8 mouse cellular contexts compared by ENCODE assay signal in genomic region chr15:81399297-81399637, GRCm38 (mm10). TPM values are rescaled to one million over a fixed set of nuclear protein-coding genes. Genes with fewer than 3 reads are reported as not detected.
DNase-seq lines count a peak whose midpoint lies in the region; ATAC-seq and TF ChIP-seq lines count a peak whose summit lies in the region.

No protein-coding gene starts in this region.

- H3K36me3 ChIP-seq in kidney, adult 2 months (ENCODE audit: control insufficient read depth, insufficient read depth, low read length), result no peaks in the 10 kb centered on the region
- no peaks in the 10 kb centered on the region; the same call in 1 of the 2 replicates for H3K36me3 ChIP-seq in hindbrain, embryonic 14.5 days (replicated peaks; ENCODE audit: control insufficient read depth, insufficient read depth)
- H3K36me3 ChIP-seq in midbrain, embryonic 14.5 days (ENCODE audit: control insufficient read depth, insufficient read depth, low read length), result 0 out of 2 replicates have a peak, but pooled peaks cover 2% of the 10 kb centered on the region

- no peak for TF ChIP-seq CTCF in kidney, adult 2 months (conservative IDR thresholded peaks at IDR 0.05; ENCODE audit: insufficient read depth, insufficient read length, low read depth, low read length)
- TF ChIP-seq CTCF in bone marrow, adult 2 months (IDR thresholded peaks at IDR 0.05; ENCODE audit: control insufficient read depth, insufficient read depth, low read length), result no peak

- H3K4me3 ChIP-seq in kidney, adult 2 months (ENCODE audit: insufficient read depth, low read depth, low read length), result peak overlapping the region; percentile 97
- H3K4me3 ChIP-seq in bone marrow, adult 2 months (replicated peaks; ENCODE audit: control insufficient read depth, low read depth, low read length), result peak overlapping the region; percentile 82
- H3K4me3 ChIP-seq in hindbrain, embryonic 14.5 days (replicated peaks; ENCODE audit: low read length), result peak overlapping the region; percentile 73
- peak overlapping the region; percentile 91 for H3K4me3 ChIP-seq in midbrain, embryonic 14.5 days (replicated peaks; ENCODE audit: low read depth, low read length)

- no peak; the same call in 1 of the 2 replicates for ATAC-seq in hindbrain, embryonic 14.5 days (ENCODE audit: low FRiP score)
- peak; percentile 67; the same call in 1 of the 2 replicates for ATAC-seq in midbrain, embryonic 14.5 days (ENCODE audit: low FRiP score, low TSS enrichment)

- DNase-seq in kidney, adult 2 months, result no peak
- DNase-seq in kidney, adult 9 months, result no peak
- no peak for DNase-seq in hindbrain, embryonic 14.5 days (ENCODE audit: low spot score)
- DNase-seq in midbrain, embryonic 14.5 days, result no peak
- DNase-seq in spleen, adult 12 weeks (ENCODE audit: low spot score), result no peak
- DNase-seq in thymus, postnatal 10 days (ENCODE audit: low spot score in 2 of 2), result no peak
- no peak for DNase-seq in thymus, postnatal 36 days

- H3K9me3 ChIP-seq in hindbrain, embryonic 14.5 days (ENCODE audit: control insufficient read depth, low read length), result no peaks in the 10 kb centered on the region
- H3K9me3 ChIP-seq in midbrain, embryonic 14.5 days (ENCODE audit: control insufficient read depth, low read length), result no peaks in the 10 kb centered on the region

- WGBS in kidney, adult 2 months, result under 1% methylated on average over 21 of the region's 21 CpGs
- under 1% methylated on average over 21 of the region's 21 CpGs for WGBS in bone marrow, adult 2 months
- WGBS in hindbrain, embryonic 14.5 days, result under 1% methylated on average over 21 of the region's 21 CpGs
- under 1% methylated on average over 21 of the region's 21 CpGs for WGBS in midbrain, embryonic 14.5 days

- TF ChIP-seq POLR2A in kidney, adult 2 months (IDR thresholded peaks at IDR 0.05; ENCODE audit: low read depth, low read length), result no peak
- no peak; the same call in 1 of the 2 replicates for TF ChIP-seq POLR2A in bone marrow, adult 2 months (IDR thresholded peaks at IDR 0.05; ENCODE audit: borderline replicate concordance, control insufficient read depth, low read depth, low read length)

- peak overlapping the region; percentile 96 for H3K9ac ChIP-seq in hindbrain, embryonic 14.5 days
- peak overlapping the region; percentile 94 for H3K9ac ChIP-seq in midbrain, embryonic 14.5 days (replicated peaks; ENCODE audit: low read length)

- peak overlapping the region; percentile 91 for H3K27ac ChIP-seq in kidney, adult 2 months (ENCODE audit: insufficient read depth, low read depth, low read length)
- H3K27ac ChIP-seq in bone marrow, adult 2 months (ENCODE audit: control insufficient read depth, insufficient read depth, low read depth, low read length, poor library complexity), result peak overlapping the region; percentile 85
- H3K27ac ChIP-seq in hindbrain, embryonic 14.5 days, result peak overlapping the region; percentile 99
- H3K27ac ChIP-seq in midbrain, embryonic 14.5 days (replicated peaks; ENCODE audit: low read depth, low read length), result peak overlapping the region; percentile 93

- no peaks in the 10 kb centered on the region for H3K27me3 ChIP-seq in kidney, adult 2 months (replicated peaks; ENCODE audit: control insufficient read depth, insufficient read depth, low read length)
- H3K27me3 ChIP-seq in hindbrain, embryonic 14.5 days (ENCODE audit: control insufficient read depth, insufficient read depth, low read length), result no peaks in the 10 kb centered on the region
- H3K27me3 ChIP-seq in midbrain, embryonic 14.5 days (ENCODE audit: control insufficient read depth, insufficient read depth, low read length), result no peaks in the 10 kb centered on the region

- H3K4me2 ChIP-seq in hindbrain, embryonic 14.5 days (replicated peaks), result peak overlapping the region; percentile 83
- H3K4me2 ChIP-seq in midbrain, embryonic 14.5 days (ENCODE audit: low read length), result peak overlapping the region; percentile 71

- H3K4me1 ChIP-seq in kidney, adult 2 months (ENCODE audit: control insufficient read depth, insufficient read depth, low read length), result no peaks in the 10 kb centered on the region; the same call in 1 of the 2 replicates
- no peaks in the 10 kb centered on the region for H3K4me1 ChIP-seq in bone marrow, adult 2 months (ENCODE audit: control insufficient read depth, insufficient read depth, low read length)
- peaks cover 21% of the 10 kb centered on the region for H3K4me1 ChIP-seq in hindbrain, embryonic 14.5 days (replicated peaks; ENCODE audit: control insufficient read depth, insufficient read depth, low read length)
- H3K4me1 ChIP-seq in midbrain, embryonic 14.5 days (ENCODE audit: control insufficient read depth, insufficient read depth, low read length), result peaks cover 25% of the 10 kb centered on the region

RNA-seq across cellular contexts. Expression of gene St13, which starts 0.6 kb away (rescaled TPM):
- 40.7 and 46.3 TPM in 2 replicates for polyA plus RNA-seq in kidney, adult 2 months (2012; rRNA removed)
- polyA plus RNA-seq in bone marrow, adult 2 months (2011; ENCODE audit: insufficient read depth, insufficient read length, low replicate concordance, missing spikeins), result 60.5 and 119 TPM in 2 replicates
- 172 and 185 TPM in 2 replicates for polyA plus RNA-seq in hindbrain, embryonic 14.5 days (2014; fragmentation: Nextera tagmentation; extraction: Ambion mirVana)
- 176 and 179 TPM in 2 replicates for polyA plus RNA-seq in midbrain, embryonic 14.5 days (2014; fragmentation: Nextera tagmentation; extraction: Ambion mirVana)

RNA-seq across cellular contexts. Expression of gene Xpnpep3, which starts 0.7 kb away (rescaled TPM):
- polyA plus RNA-seq in kidney, adult 2 months (2012; rRNA removed), result 9.6 and 10.7 TPM in 2 replicates
- 5.4 and 5.9 TPM in 2 replicates for polyA plus RNA-seq in bone marrow, adult 2 months (2011; ENCODE audit: insufficient read depth, insufficient read length, low replicate concordance, missing spikeins)
- polyA plus RNA-seq in hindbrain, embryonic 14.5 days (2014; fragmentation: Nextera tagmentation; extraction: Ambion mirVana), result 3.8 and 5.3 TPM in 2 replicates
- 3.9 and 6.6 TPM in 2 replicates for polyA plus RNA-seq in midbrain, embryonic 14.5 days (2014; fragmentation: Nextera tagmentation; extraction: Ambion mirVana)

RNA-seq across cellular contexts. Expression of gene Dnajb7, which starts 8.8 kb away (rescaled TPM):
- polyA plus RNA-seq in kidney, adult 2 months (2012; rRNA removed), result 0.06 TPM in 1 of 2 replicates, not detected in the other
- not detected in 2 replicates for polyA plus RNA-seq in bone marrow, adult 2 months (2011; ENCODE audit: insufficient read depth, insufficient read length, low replicate concordance, missing spikeins)
- polyA plus RNA-seq in hindbrain, embryonic 14.5 days (2014; fragmentation: Nextera tagmentation; extraction: Ambion mirVana), result 0.39 and 1.1 TPM in 2 replicates
- polyA plus RNA-seq in midbrain, embryonic 14.5 days (2014; fragmentation: Nextera tagmentation; extraction: Ambion mirVana), result 0.47 and 1.1 TPM in 2 replicates

RNA-seq across cellular contexts. Expression of gene Slc25a17, which starts 38.7 kb away (rescaled TPM):
- polyA plus RNA-seq in kidney, adult 2 months (2012; rRNA removed), result 78.3 and 78.6 TPM in 2 replicates
- polyA plus RNA-seq in bone marrow, adult 2 months (2011; ENCODE audit: insufficient read depth, insufficient read length, low replicate concordance, missing spikeins), result 12.4 and 13.7 TPM in 2 replicates
- polyA plus RNA-seq in hindbrain, embryonic 14.5 days (2014; fragmentation: Nextera tagmentation; extraction: Ambion mirVana), result 130 and 140 TPM in 2 replicates
- polyA plus RNA-seq in midbrain, embryonic 14.5 days (2014; fragmentation: Nextera tagmentation; extraction: Ambion mirVana), result 151 and 153 TPM in 2 replicates
